Mouse (Mus musculus): Measurements from ENCODE around the gene Gm21972.

Gene Gm21972

GRCm38 (mm10) chr1:86133337-86133736, at the start of gene Gm21972:
Gene Gm21972 (plus strand): TSS chr1:86133637.
- no peak for DNase-seq (ENCODE audit: low read depth, low spot score)

- no peak for DNase-seq (ENCODE audit: low read depth, low spot score)
Observed at GRCm38 (mm10) chr1:86094413-86094812, 39.0 kb upstream of the Gm21972 start.

GRCm38 (mm10) chr1:86105054-86105453, 28.4 kb upstream of the Gm21972 start:
- DNase-seq (ENCODE audit: low read depth, low spot score), result no peak

GRCm38 (mm10) chr1:86111779-86112178, 21.7 kb upstream of the Gm21972 start, which contains the start of gene Htr2b:
Gene Htr2b (minus strand): TSS chr1:86111970.
- DNase-seq (ENCODE audit: low read depth, low spot score), result peak; percentile 40

GRCm38 (mm10) chr1:86114141-86114540, 19.3 kb upstream of the Gm21972 start:
- no peak for DNase-seq (ENCODE audit: low read depth, low spot score)

GRCm38 (mm10) chr1:86119549-86119948, 13.9 kb upstream of the Gm21972 start:
- DNase-seq (ENCODE audit: low read depth, low spot score), result no peak

GRCm38 (mm10) chr1:86126036-86126435, 7.4 kb upstream of the Gm21972 start:
- DNase-seq (ENCODE audit: low read depth, low spot score), result no peak

GRCm38 (mm10) chr1:86135315-86135714, 1.9 kb downstream of the Gm21972 start:
- DNase-seq (ENCODE audit: low read depth, low spot score), result no peak

GRCm38 (mm10) chr1:86141081-86141480, 7.6 kb downstream of the Gm21972 start:
- DNase-seq (ENCODE audit: low read depth, low spot score), result no peak

GRCm38 (mm10) chr1:86143165-86143564, 9.7 kb downstream of the Gm21972 start:
- no peak for DNase-seq (ENCODE audit: low read depth, low spot score)

- no peak for DNase-seq (ENCODE audit: low read depth, low spot score)
Observed at GRCm38 (mm10) chr1:86144001-86144944, 10.8 kb downstream of the Gm21972 start.

GRCm38 (mm10) chr1:86146293-86146692, 12.9 kb downstream of the Gm21972 start:
- no peak for DNase-seq (ENCODE audit: low read depth, low spot score)

- no peak for DNase-seq (ENCODE audit: low read depth, low spot score)
Observed at GRCm38 (mm10) chr1:86147557-86147956, 14.1 kb downstream of the Gm21972 start.

GRCm38 (mm10) chr1:86148161-86148560, 14.7 kb downstream of the Gm21972 start:
- DNase-seq (ENCODE audit: low read depth, low spot score), result no peak

- no peak for DNase-seq (ENCODE audit: low read depth, low spot score)
Observed at GRCm38 (mm10) chr1:86150929-86151328, 17.5 kb downstream of the Gm21972 start.

- DNase-seq (ENCODE audit: low read depth, low spot score), result no peak
Observed at GRCm38 (mm10) chr1:86151376-86151775, 17.9 kb downstream of the Gm21972 start.

GRCm38 (mm10) chr1:86152618-86153017, 19.2 kb downstream of the Gm21972 start:
- no peak for DNase-seq (ENCODE audit: low read depth, low spot score)

GRCm38 (mm10) chr1:86154133-86154823, 20.8 kb downstream of the Gm21972 start, which contains the start of gene Armc9:
Gene Armc9 (plus strand): TSS chr1:86154780.
- peak; percentile 97 for DNase-seq (ENCODE audit: low read depth, low spot score)

- no peak for DNase-seq (ENCODE audit: low read depth, low spot score)
Observed at GRCm38 (mm10) chr1:86154824-86155164, 21.4 kb downstream of the Gm21972 start.

- no peak for DNase-seq (ENCODE audit: low read depth, low spot score)
Observed at GRCm38 (mm10) chr1:86156075-86156474, 22.6 kb downstream of the Gm21972 start.

- no peak for DNase-seq (ENCODE audit: low read depth, low spot score)
Observed at GRCm38 (mm10) chr1:86156595-86156994, 23.2 kb downstream of the Gm21972 start.

- no peak for DNase-seq (ENCODE audit: low read depth, low spot score)
Observed at GRCm38 (mm10) chr1:86160059-86160458, 26.6 kb downstream of the Gm21972 start.

GRCm38 (mm10) chr1:86160479-86160878, 27.0 kb downstream of the Gm21972 start:
- DNase-seq (ENCODE audit: low read depth, low spot score), result no peak

All from telencephalon, adult 2 months (tissue).